Mouse (Mus musculus): Measurements from ENCODE around the gene 5430427O19Rik.

The 5430427O19Rik gene

DNA sequence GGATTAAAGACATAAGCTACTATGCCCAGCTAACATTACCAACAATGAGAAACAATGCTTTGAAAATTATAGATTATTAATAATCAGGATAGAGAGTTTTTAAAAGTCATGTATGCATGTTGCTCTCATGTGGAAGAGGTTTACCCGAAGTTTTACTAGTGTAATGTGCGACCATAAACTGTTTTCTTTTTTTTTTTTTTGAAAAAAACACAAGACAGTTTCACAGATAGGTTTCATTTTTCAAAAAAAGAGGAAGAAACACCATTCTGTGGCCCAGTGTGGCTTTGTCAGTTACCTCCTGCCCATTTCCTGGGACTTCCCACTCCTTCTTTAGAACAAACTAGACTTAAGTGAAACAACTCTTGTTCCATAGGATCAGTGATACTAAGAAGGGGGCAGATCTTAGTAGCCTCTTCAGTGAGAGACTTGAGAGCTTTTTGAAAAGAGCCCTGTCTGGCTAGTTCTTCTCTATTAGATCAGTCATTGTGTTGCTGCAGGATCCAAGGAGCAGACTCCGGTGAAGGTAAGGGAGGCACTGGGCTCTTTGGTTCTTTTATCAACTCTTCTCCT, at the start of gene 5430427O19Rik:
Gene 5430427O19Rik (plus strand): TSS at position 441 of the 570 bp plus-strand sequence.
- DNase-seq (ENCODE audit: low read depth): no peak

DNA sequence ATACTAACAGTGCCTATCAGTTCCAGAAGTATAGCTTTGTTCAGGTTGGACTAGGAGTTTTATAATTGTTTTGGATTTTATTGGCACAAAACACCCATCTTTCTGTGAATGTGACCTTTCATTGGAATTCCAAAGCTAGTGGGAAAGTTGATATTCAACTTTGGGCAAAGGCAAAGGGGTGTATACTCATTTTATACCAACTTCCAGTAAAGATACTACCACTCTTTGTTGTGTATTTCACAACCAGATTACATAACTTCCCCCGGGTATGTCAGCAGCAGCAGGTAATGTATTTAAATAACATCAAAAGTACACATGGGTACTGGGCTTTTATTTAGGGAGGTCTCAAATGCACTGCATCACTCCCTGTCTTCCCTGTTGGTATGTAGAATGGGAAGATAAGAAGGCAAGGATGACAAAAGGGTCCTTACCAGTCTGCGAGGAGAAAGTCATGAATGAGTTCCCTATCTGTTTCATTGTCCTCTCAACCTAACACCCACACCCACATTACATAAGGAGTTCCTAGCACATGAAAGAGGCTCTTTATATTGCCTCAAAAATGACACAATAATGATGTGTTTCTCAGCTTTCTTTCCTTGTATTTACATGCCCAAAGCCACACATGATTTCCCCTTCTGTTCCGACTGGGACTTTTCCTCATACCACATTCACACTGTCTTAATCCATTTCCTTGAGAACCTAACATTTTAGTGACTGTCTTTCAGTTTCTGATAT, 42.3 kb upstream of the 5430427O19Rik start:
- no peak for DNase-seq (ENCODE audit: low read depth)

GRCm38 (mm10) chrX:85829000-85829399, 41.2 kb upstream of the 5430427O19Rik start:
- no peak for DNase-seq (ENCODE audit: low read depth)

GRCm38 (mm10) chrX:85839174-85839573, 31.0 kb upstream of the 5430427O19Rik start:
- DNase-seq (ENCODE audit: low read depth): no peak

- no peak for DNase-seq (ENCODE audit: low read depth)
Observed at GRCm38 (mm10) chrX:85855938-85856337, 14.2 kb upstream of the 5430427O19Rik start.

DNA sequence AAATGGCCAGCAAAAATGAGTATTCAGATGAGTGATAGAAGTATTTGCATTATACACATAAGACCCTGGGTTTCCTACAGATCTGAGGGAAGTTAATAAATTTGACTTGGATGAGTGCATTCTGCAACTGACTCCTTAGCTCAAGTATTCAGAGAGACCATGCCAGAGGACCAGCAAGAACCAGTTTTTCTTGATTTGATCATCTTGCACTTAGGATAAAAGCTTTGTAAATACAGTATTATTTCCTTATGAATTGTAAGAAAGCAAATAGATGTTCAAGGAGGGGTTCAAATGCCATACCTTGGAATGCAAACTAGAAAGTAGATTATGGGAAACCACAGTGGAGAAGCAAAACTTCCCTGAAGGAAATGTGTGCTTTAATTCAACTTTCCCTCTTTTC, 13.0 kb upstream of the 5430427O19Rik start:
- DNase-seq (ENCODE audit: low read depth): no peak

GRCm38 (mm10) chrX:85868079-85868478, 2.1 kb upstream of the 5430427O19Rik start:
- DNase-seq (ENCODE audit: low read depth): no peak

DNA sequence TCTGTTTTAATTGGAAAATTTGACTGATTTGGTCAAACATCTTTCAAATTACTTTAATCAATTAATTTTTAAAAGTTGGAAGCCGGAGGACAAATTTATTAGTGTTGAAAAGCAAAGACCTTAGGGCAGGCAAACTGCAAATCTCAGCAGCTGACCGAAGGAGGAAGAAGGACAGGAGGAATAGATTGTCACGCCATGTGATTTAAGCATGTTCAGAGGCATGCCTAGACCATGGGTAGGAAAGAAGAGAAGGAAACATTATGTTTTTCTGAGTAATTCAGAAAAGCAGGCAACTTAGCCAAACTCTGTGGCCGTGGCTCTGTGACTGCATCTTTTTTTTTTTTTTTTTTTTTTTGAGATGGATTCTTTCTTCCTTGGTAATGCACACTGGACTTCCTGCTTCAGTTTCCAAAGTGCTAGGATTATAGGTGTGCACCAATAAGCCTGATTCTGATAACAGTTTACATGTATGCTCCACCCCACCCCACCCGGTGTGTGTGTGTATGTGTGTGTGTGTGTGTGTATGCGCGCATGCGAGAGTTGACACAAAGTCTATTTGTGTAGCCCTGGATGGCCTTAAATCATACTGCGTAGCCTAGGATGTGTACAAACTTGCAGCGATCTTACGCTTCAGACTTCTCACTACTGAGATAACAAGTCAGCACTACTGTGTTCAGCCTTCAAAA, 1.4 kb downstream of the 5430427O19Rik start:
- no peak for DNase-seq (ENCODE audit: low read depth)

- no peak for DNase-seq (ENCODE audit: low read depth)
Observed at GRCm38 (mm10) chrX:85874367-85874766, 4.2 kb downstream of the 5430427O19Rik start.

DNA sequence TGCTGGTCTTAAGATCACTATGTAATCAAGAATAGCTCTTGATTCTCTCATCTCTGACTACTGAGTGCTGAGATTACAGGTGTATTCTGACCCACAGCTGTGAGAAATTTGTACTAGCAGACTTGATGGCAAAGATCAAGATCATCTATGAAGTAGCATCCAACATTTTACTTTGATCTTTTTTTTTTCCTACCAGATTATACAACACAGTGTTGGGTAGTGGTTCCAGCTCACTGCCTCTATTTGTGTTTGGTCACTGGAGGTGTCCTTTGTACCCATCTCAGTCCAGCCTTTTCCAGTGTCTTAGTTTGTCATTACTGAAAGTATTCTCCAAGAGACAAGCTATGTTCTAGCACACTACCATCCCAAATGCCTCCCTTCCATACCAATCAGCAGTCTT, 5.8 kb downstream of the 5430427O19Rik start:
- DNase-seq (ENCODE audit: low read depth): no peak

GRCm38 (mm10) chrX:85877747-85878146, 7.6 kb downstream of the 5430427O19Rik start:
- no peak for DNase-seq (ENCODE audit: low read depth)

DNA sequence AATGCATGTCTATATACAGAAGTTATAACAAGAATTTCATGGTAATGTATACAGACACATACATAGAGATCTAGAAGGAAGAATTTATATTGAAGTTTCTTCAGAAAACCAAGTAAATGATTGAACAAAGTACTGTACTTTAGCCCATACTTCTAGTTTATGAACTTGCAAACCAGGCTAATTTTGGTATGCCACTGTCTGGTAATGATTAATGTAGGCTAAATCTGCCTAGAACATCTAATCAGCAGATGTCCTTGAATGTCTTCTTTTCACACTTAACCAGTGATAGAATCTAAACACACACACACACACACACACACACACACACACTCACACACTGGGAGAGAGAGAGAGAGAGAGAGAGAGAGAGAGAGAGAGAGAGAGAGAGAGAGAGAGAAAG, 8.1 kb downstream of the 5430427O19Rik start:
- DNase-seq (ENCODE audit: low read depth): no peak

- peak; percentile 55 for DNase-seq (ENCODE audit: low read depth)
Observed at GRCm38 (mm10) chrX:85879198-85879977, 9.2 kb downstream of the 5430427O19Rik start.

GRCm38 (mm10) chrX:85886651-85887050, 16.5 kb downstream of the 5430427O19Rik start:
- no peak for DNase-seq (ENCODE audit: low read depth)

DNA sequence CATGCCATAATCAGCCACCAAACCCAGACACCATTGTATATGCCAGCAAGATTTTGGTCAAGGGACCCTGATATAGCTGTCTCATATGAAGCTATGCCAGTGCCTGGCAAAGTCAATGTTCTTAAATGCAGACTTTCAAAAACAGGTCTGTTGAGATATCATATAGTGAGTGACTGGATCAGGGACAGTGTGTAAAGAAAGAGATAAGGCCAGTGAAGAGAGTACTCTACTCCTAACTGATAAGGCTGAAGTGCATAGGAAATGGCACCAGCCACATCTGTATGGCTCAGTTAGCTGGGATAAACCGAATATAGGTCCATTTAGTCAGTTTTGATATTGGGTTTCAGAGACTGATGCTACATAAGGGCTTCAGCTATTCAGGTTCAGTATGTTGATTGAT, 31.0 kb downstream of the 5430427O19Rik start:
- DNase-seq (ENCODE audit: low read depth): no peak

DNA sequence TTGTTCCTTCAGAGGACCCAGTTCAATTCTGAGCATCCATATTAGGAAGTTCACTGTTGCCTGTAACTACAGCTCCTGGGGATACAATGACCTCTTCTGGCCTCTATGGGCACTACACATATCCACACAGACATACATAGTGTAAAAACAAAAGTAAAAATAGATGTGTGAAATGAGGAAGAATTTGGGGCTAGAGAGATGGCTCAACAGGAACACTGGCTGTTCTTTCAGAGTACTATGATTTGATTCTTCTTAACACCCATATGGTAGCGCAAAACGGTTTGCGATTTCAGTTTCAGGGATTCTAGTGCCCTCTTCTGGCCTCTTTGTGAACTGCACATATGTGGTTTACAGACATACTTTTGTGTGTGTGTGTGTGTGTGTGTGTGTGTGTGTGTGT, 48.9 kb downstream of the 5430427O19Rik start:
- DNase-seq (ENCODE audit: low read depth): peak; percentile 5

GRCm38 (mm10) chrX:85932991-85933390, 62.8 kb downstream of the 5430427O19Rik start:
- DNase-seq (ENCODE audit: low read depth): peak; percentile 38

All from NIH3T3 (cell line).